ENCODE assay signal across 25 mouse cellular contexts in genomic region chr16:92623953-92624352, GRCm38 (mm10).
DNase-seq lines count a peak whose midpoint lies in the region; ATAC-seq and TF ChIP-seq lines count a peak whose summit lies in the region.
"Had no signal": no experiment of that assay in that cellular context is flagged by ENCODE, and none has a peak within 500 bp of the region (broad histone marks: within the 10 kb centered on the region; RNA-seq: fewer than 3 reads in every experiment).

No protein-coding gene starts in this region.

- peak overlapping the region; percentile 8 for H3ac ChIP-seq in C2C12 (ENCODE audit: control insufficient read depth, insufficient read length, low read depth)

- H3K79me3 ChIP-seq in C2C12 (ENCODE audit: low read depth), result peaks cover 18% of the 10 kb centered on the region

- WGBS in lung, embryonic 14.5 days, result 75% methylated on average over 11 of the region's 11 CpGs
- 65% methylated on average over 11 of the region's 11 CpGs for WGBS in stomach, postnatal 0 days

- peaks cover 60% of the 10 kb centered on the region for H3K79me2 ChIP-seq in C2C12 (ENCODE audit: control insufficient read depth, insufficient read depth)

- H3K27ac ChIP-seq in lung, embryonic 14.5 days (ENCODE audit: low read depth), result peak overlapping the region; percentile 77
- H3K27ac ChIP-seq in stomach, postnatal 0 days (replicated peaks), result no peak overlapping the region
- H3K27ac ChIP-seq: heart, adult 2 months; heart, embryonic 13.5 days; left cerebral cortex, adult 2 months; limb, embryonic 15.5 days; liver, embryonic 14.5 days; midbrain, embryonic 12.5 days had no signal

- H3K9me3 ChIP-seq in lung, embryonic 14.5 days (ENCODE audit: low read depth, low read length), result no peaks in the 10 kb centered on the region
- H3K9me3 ChIP-seq in stomach, postnatal 0 days (ENCODE audit: control insufficient read depth, low read length), result no peaks in the 10 kb centered on the region
- H3K9me3 ChIP-seq: heart, embryonic 13.5 days; limb, embryonic 15.5 days; midbrain, embryonic 12.5 days had no signal

- peak; percentile 62 for DNase-seq in lung, embryonic 14.5 days
- no peak for DNase-seq in lung, postnatal 10 days
- DNase-seq in Patski (ENCODE audit: low read depth, low spot score), result peak; percentile 92
- no peak for DNase-seq in stomach, postnatal 0 days (ENCODE audit: low spot score)
- no peak for DNase-seq in kidney, postnatal 10 days
- DNase-seq in kidney, postnatal 36 days, result no peak
- DNase-seq: adrenal gland, adult 2 months; cerebellum, adult 11 months; cerebellum, postnatal 14 days; embryo, embryonic 11 days; gastrocnemius, postnatal 25 days; heart, adult 2 months; heart, postnatal 14 days; kidney, adult 11 months; right cerebral cortex, postnatal 14 days; spleen, adult 18-20 months; thymus, postnatal 14 days had no signal

- H3K4me1 ChIP-seq in lung, embryonic 14.5 days (ENCODE audit: insufficient read depth), result no peaks in the 10 kb centered on the region
- H3K4me1 ChIP-seq in stomach, postnatal 0 days (replicated peaks; ENCODE audit: control insufficient read depth, insufficient read depth), result no peaks in the 10 kb centered on the region

- no peaks in the 10 kb centered on the region for H3K36me3 ChIP-seq in lung, embryonic 14.5 days (ENCODE audit: insufficient read depth)
- peaks cover 54% of the 10 kb centered on the region for H3K36me3 ChIP-seq in C2C12 (ENCODE audit: control insufficient read depth, insufficient read depth)
- no peaks in the 10 kb centered on the region for H3K36me3 ChIP-seq in stomach, postnatal 0 days (ENCODE audit: control insufficient read depth, insufficient read depth, low read length)
- H3K36me3 ChIP-seq: heart, embryonic 13.5 days; limb, embryonic 15.5 days; midbrain, embryonic 12.5 days had no signal

- H3K27me3 ChIP-seq in lung, embryonic 14.5 days (ENCODE audit: insufficient read depth, low read length), result no peaks in the 10 kb centered on the region
- H3K27me3 ChIP-seq in C2C12 (ENCODE audit: control insufficient read depth, insufficient read depth, insufficient read length), result no peaks in the 10 kb centered on the region
- H3K27me3 ChIP-seq in Patski, result no peaks in the 10 kb centered on the region
- no peaks in the 10 kb centered on the region for H3K27me3 ChIP-seq in stomach, postnatal 0 days (ENCODE audit: control insufficient read depth, insufficient read depth, low read length)
- H3K27me3 ChIP-seq: limb, embryonic 15.5 days had no signal

- TF ChIP-seq CTCF in lung, embryonic 14.5 days (IDR thresholded peaks at IDR 0.05; ENCODE audit: low read depth), result peak; percentile 51
- peak; percentile 68 for TF ChIP-seq CTCF in C2C12 (IDR thresholded peaks at IDR 0.05; ENCODE audit: control insufficient read depth, insufficient read depth, insufficient read length)
- TF ChIP-seq CTCF in Patski (IDR thresholded peaks at IDR 0.05), result no peak
- TF ChIP-seq CTCF in stomach, postnatal 0 days (IDR thresholded peaks at IDR 0.05; ENCODE audit: low read depth), result peak; percentile 55

- no peak overlapping the region for H3K4me2 ChIP-seq in lung, embryonic 14.5 days
- H3K4me2 ChIP-seq in stomach, postnatal 0 days (replicated peaks; ENCODE audit: low read depth), result no peak overlapping the region
- H3K4me2 ChIP-seq: heart, embryonic 13.5 days; limb, embryonic 15.5 days; midbrain, embryonic 12.5 days had no signal

- H3K9ac ChIP-seq in lung, embryonic 14.5 days, result no peak overlapping the region; the same call in 1 of the 2 replicates
- H3K9ac ChIP-seq in stomach, postnatal 0 days (ENCODE audit: low read length), result no peak overlapping the region
- H3K9ac ChIP-seq: heart, embryonic 13.5 days; limb, embryonic 15.5 days; liver, embryonic 14.5 days; midbrain, embryonic 12.5 days had no signal

- TF ChIP-seq EP300 in stomach, postnatal 0 days (optimal IDR thresholded peaks at IDR 0.05), result no peak

- peak; percentile 62 for ATAC-seq in lung, embryonic 14.5 days (ENCODE audit: insufficient read depth)
- ATAC-seq in Patski, result peak; percentile 70
- ATAC-seq in stomach, postnatal 0 days (ENCODE audit: low FRiP score, low TSS enrichment), result peak; percentile 32; the same call in 1 of the 2 replicates
- ATAC-seq: CD4-positive, CD25-positive, alpha-beta regulatory T cell, adult 4 months; forebrain, embryonic 16.5 days had no signal

- POLR2A ChIA-PET in Patski (lab: Charles Lee), result no interaction called here

- no peak overlapping the region for H3K4me3 ChIP-seq in lung, embryonic 14.5 days (ENCODE audit: low read depth, low read length)
- no peak overlapping the region for H3K4me3 ChIP-seq in C2C12 (ENCODE audit: insufficient read depth, poor library complexity, severe bottlenecking)
- H3K4me3 ChIP-seq in stomach, postnatal 0 days (ENCODE audit: low read depth, low read length), result no peak overlapping the region
- H3K4me3 ChIP-seq: heart, adult 2 months; heart, embryonic 13.5 days; left cerebral cortex, adult 2 months; limb, embryonic 15.5 days; midbrain, embryonic 12.5 days had no signal

- in situ Hi-C loops in Patski (cut with MboI; ENCODE audit: low pct_unique_long_range_greater_than_20kb), result loop anchor here (5.0 kb wide), 1 partner anchor 73 kb away; no protein-coding TSS in a partner anchor

- CTCF ChIA-PET in Patski (lab: Charles Lee), result no interaction called here

TF ChIP-seq in C2C12, 6 proteins besides CTCF, POLR2A, EP300 and RAD21:
- TF ChIP-seq CEBPB (IDR thresholded peaks at IDR 0.05; ENCODE audit: low read depth) (no peak), USF1 (IDR thresholded peaks at IDR 0.05; ENCODE audit: low read depth) (no peak), MAX (IDR thresholded peaks at IDR 0.05) (peak; percentile 64), FOSL1 (IDR thresholded peaks at IDR 0.05; ENCODE audit: insufficient read depth, low read length, poor library complexity, severe bottlenecking) (peak; percentile 23), MYOG (IDR thresholded peaks at IDR 0.05; ENCODE audit: control insufficient read depth, extremely low read depth, insufficient read length) (no peak), MYOD1 (IDR thresholded peaks at IDR 0.05; ENCODE audit: control insufficient read depth, insufficient read length, low read depth) (peak; percentile 41)
TF ChIP-seq in C2C12: peak in this region for 3.

Comparison
In these comparisons a context has a peak if more than half of its experiments do, and no peak if none do; other contexts are left out.
1. DNase-seq: peak in lung, embryonic 14.5 days (single experiment) and Patski (single experiment); none in lung, postnatal 10 days (single experiment), stomach, postnatal 0 days (single experiment), kidney, postnatal 10 days (single experiment) and kidney, postnatal 36 days (0 of 2).
2. Peak in every context shown above with its lines, with median percentiles within 50 percentile points of each other: ATAC-seq.